23 mouse cellular contexts compared by ENCODE assay signal in genomic region chr3:78409237-78409636, GRCm38 (mm10).
A peak's percentile ranks its signal among the peaks of the same experiment; 100 is the strongest.
DNase-seq lines count a peak whose midpoint lies in the region; ATAC-seq lines count a peak whose summit lies in the region.
"Had no signal": no experiment of that assay in that cellular context is flagged by ENCODE, and none has a peak within 500 bp of the region (broad histone marks: within the 10 kb centered on the region; RNA-seq: fewer than 3 reads in every experiment).

No protein-coding gene starts in this region.

- H3K4me1 ChIP-seq in hindbrain, embryonic 10.5 days (replicated peaks): peaks cover 22% of the 10 kb centered on the region
- 0 out of 2 replicates have a peak, but pooled peaks cover 3% of the 10 kb centered on the region for H3K4me1 ChIP-seq in hindbrain, embryonic 14.5 days (replicated peaks; ENCODE audit: control insufficient read depth, insufficient read depth, low read length)
- H3K4me1 ChIP-seq in hindbrain, embryonic 12.5 days: peaks cover 6% of the 10 kb centered on the region
- H3K4me1 ChIP-seq in hindbrain, embryonic 16.5 days (ENCODE audit: control insufficient read depth, insufficient read depth, low read depth, low read length): no peaks in the 10 kb centered on the region
- H3K4me1 ChIP-seq: embryonic facial prominence, embryonic 13.5 days; embryonic facial prominence, embryonic 15.5 days; forebrain, embryonic 10.5 days had no signal

- H3K36me3 ChIP-seq in hindbrain, embryonic 10.5 days: no peaks in the 10 kb centered on the region
- no peaks in the 10 kb centered on the region for H3K36me3 ChIP-seq in hindbrain, embryonic 14.5 days (replicated peaks; ENCODE audit: control insufficient read depth, insufficient read depth)
- no peaks in the 10 kb centered on the region for H3K36me3 ChIP-seq in hindbrain, embryonic 12.5 days
- H3K36me3 ChIP-seq in hindbrain, embryonic 16.5 days (ENCODE audit: control insufficient read depth, insufficient read depth, low read length): no peaks in the 10 kb centered on the region
- H3K36me3 ChIP-seq: embryonic facial prominence, embryonic 13.5 days; embryonic facial prominence, embryonic 15.5 days; forebrain, embryonic 10.5 days; forebrain, embryonic 12.5 days had no signal

- 31% methylated on average over 3 of the region's 3 CpGs for WGBS in hindbrain, embryonic 10.5 days
- 27% methylated on average over 3 of the region's 3 CpGs for WGBS in hindbrain, embryonic 14.5 days
- WGBS in hindbrain, embryonic 12.5 days: 38% methylated on average over 3 of the region's 3 CpGs
- WGBS in hindbrain, embryonic 16.5 days: 39% methylated on average over 3 of the region's 3 CpGs

- ATAC-seq in hindbrain, embryonic 14.5 days (ENCODE audit: low FRiP score): no peak
- ATAC-seq in hindbrain, embryonic 12.5 days (ENCODE audit: low FRiP score): peak; percentile 52; the same call in 1 of the 2 replicates
- no peak for ATAC-seq in hindbrain, embryonic 16.5 days
- ATAC-seq: forebrain, embryonic 14.5 days; forebrain, embryonic 16.5 days had no signal

- H3K9ac ChIP-seq in hindbrain, embryonic 14.5 days: no peak overlapping the region
- H3K9ac ChIP-seq in hindbrain, embryonic 12.5 days: no peak overlapping the region
- H3K9ac ChIP-seq in hindbrain, embryonic 16.5 days (ENCODE audit: low read depth, low read length): no peak overlapping the region
- H3K9ac ChIP-seq: embryonic facial prominence, embryonic 13.5 days; embryonic facial prominence, embryonic 15.5 days; forebrain, embryonic 12.5 days had no signal

- H3K27ac ChIP-seq in hindbrain, embryonic 10.5 days: peak overlapping the region; percentile 59
- H3K27ac ChIP-seq in hindbrain, embryonic 14.5 days: no peak overlapping the region
- no peak overlapping the region for H3K27ac ChIP-seq in hindbrain, embryonic 12.5 days
- no peak overlapping the region for H3K27ac ChIP-seq in hindbrain, embryonic 16.5 days (ENCODE audit: low read depth, low read length)
- H3K27ac ChIP-seq: embryonic facial prominence, embryonic 13.5 days; embryonic facial prominence, embryonic 15.5 days; forebrain, embryonic 10.5 days; forebrain, embryonic 12.5 days had no signal

- H3K4me2 ChIP-seq in hindbrain, embryonic 14.5 days (replicated peaks): no peak overlapping the region
- no peak overlapping the region for H3K4me2 ChIP-seq in hindbrain, embryonic 12.5 days (replicated peaks)
- H3K4me2 ChIP-seq in hindbrain, embryonic 16.5 days (ENCODE audit: low read length): no peak overlapping the region
- H3K4me2 ChIP-seq: embryonic facial prominence, embryonic 13.5 days; embryonic facial prominence, embryonic 15.5 days; forebrain, embryonic 12.5 days had no signal

- H3K4me3 ChIP-seq in hindbrain, embryonic 10.5 days: no peak overlapping the region
- no peak overlapping the region for H3K4me3 ChIP-seq in hindbrain, embryonic 14.5 days (replicated peaks; ENCODE audit: low read length)
- no peak overlapping the region for H3K4me3 ChIP-seq in hindbrain, embryonic 12.5 days
- H3K4me3 ChIP-seq in hindbrain, embryonic 16.5 days (ENCODE audit: low read length): no peak overlapping the region
- H3K4me3 ChIP-seq: embryonic facial prominence, embryonic 13.5 days; embryonic facial prominence, embryonic 15.5 days; erythroblast, embryonic 14.5 days; forebrain, embryonic 10.5 days; forebrain, embryonic 12.5 days had no signal

- no peaks in the 10 kb centered on the region for H3K27me3 ChIP-seq in hindbrain, embryonic 10.5 days (ENCODE audit: insufficient read depth, poor library complexity, severe bottlenecking)
- no peaks in the 10 kb centered on the region for H3K27me3 ChIP-seq in hindbrain, embryonic 14.5 days (ENCODE audit: control insufficient read depth, insufficient read depth, low read length)
- H3K27me3 ChIP-seq in hindbrain, embryonic 12.5 days: no peaks in the 10 kb centered on the region
- no peaks in the 10 kb centered on the region for H3K27me3 ChIP-seq in hindbrain, embryonic 16.5 days (replicated peaks; ENCODE audit: control insufficient read depth, insufficient read depth, low read length)
- H3K27me3 ChIP-seq: embryonic facial prominence, embryonic 13.5 days; embryonic facial prominence, embryonic 15.5 days; forebrain, embryonic 12.5 days had no signal

- H3K9me3 ChIP-seq in hindbrain, embryonic 10.5 days: no peaks in the 10 kb centered on the region
- no peaks in the 10 kb centered on the region for H3K9me3 ChIP-seq in hindbrain, embryonic 14.5 days (ENCODE audit: control insufficient read depth, low read length)
- H3K9me3 ChIP-seq in hindbrain, embryonic 12.5 days (replicated peaks): no peaks in the 10 kb centered on the region
- no peaks in the 10 kb centered on the region for H3K9me3 ChIP-seq in hindbrain, embryonic 16.5 days (ENCODE audit: control insufficient read depth, low read length)
- H3K9me3 ChIP-seq: embryonic facial prominence, embryonic 13.5 days; embryonic facial prominence, embryonic 15.5 days; forebrain, embryonic 10.5 days; forebrain, embryonic 12.5 days had no signal

- DNase-seq in hindbrain, embryonic 10.5 days (ENCODE audit: low spot score): peak; percentile 26
- no peak for DNase-seq in hindbrain, embryonic 14.5 days (ENCODE audit: low spot score)
- peak; percentile 39 for DNase-seq in embryo, embryonic 10.5 days (ENCODE audit: low spot score)
- DNase-seq in embryo, embryonic 9.5 days (ENCODE audit: extremely low spot score): peak; percentile 10
- DNase-seq in retina, postnatal 1 day: no peak
- DNase-seq: adrenal gland, adult 2 months; adrenal gland, postnatal 10 days; adrenal gland, postnatal 25 days; cerebellum, adult 11 months; cerebellum, adult 18-20 months; cerebellum, adult 8-10 months; cerebellum, adult 9-11 months; cerebellum, postnatal 14 days; cerebellum, postnatal 36 days had no signal

Comparison
In these comparisons a context has a peak if more than half of its experiments do, and no peak if none do; other contexts are left out.
1. DNase-seq: peak in hindbrain, embryonic 10.5 days (single experiment), embryo, embryonic 10.5 days (single experiment) and embryo, embryonic 9.5 days (single experiment); none in hindbrain, embryonic 14.5 days (single experiment) and retina, postnatal 1 day (single experiment).